Comparison of ENCODE assay signal across 8 mouse cellular contexts in genomic region chr17:27909622-27910500, GRCm38 (mm10). TPM values are rescaled to one million over a fixed set of nuclear protein-coding genes. Genes with fewer than 3 reads are reported as not detected.
DNase-seq lines count a peak whose midpoint lies in the region; ATAC-seq lines count a peak whose summit lies in the region.

Taf11 (minus strand) TSS chr17:27909844.

- no peaks in the 10 kb centered on the region; the same call in 1 of the 2 replicates for H3K36me3 ChIP-seq in limb, embryonic 11.5 days (ENCODE audit: control insufficient read depth, insufficient read depth, low read length)
- H3K36me3 ChIP-seq in midbrain, embryonic 15.5 days (replicated peaks): no peaks in the 10 kb centered on the region

- peaks cover 11% of the 10 kb centered on the region for H3K4me1 ChIP-seq in limb, embryonic 11.5 days (ENCODE audit: control insufficient read depth, insufficient read depth, low read length)
- H3K4me1 ChIP-seq in midbrain, embryonic 15.5 days: peaks cover 45% of the 10 kb centered on the region

- WGBS in limb, embryonic 11.5 days: 1% methylated on average over 53 of the region's 53 CpGs
- 2% methylated on average over 53 of the region's 53 CpGs for WGBS in midbrain, embryonic 15.5 days

- peak; percentile 49 for DNase-seq in 416B (ENCODE audit: low read depth)
- DNase-seq in ZHBTc4 (ENCODE audit: low read depth, low spot score): peak; percentile 49
- DNase-seq in gastrocnemius, postnatal 14 days: no peak
- peak; percentile 78 for DNase-seq in induced T-regulatory cell, adult 2 months (ENCODE audit: low read depth)
- no peak for DNase-seq in limb, embryonic 11.5 days (ENCODE audit: low spot score)
- peak; percentile 83 for DNase-seq in thymus, postnatal 0 days (ENCODE audit: low spot score)

- H3K27me3 ChIP-seq in limb, embryonic 11.5 days (ENCODE audit: control insufficient read depth, insufficient read depth, low read length): no peaks in the 10 kb centered on the region
- no peaks in the 10 kb centered on the region for H3K27me3 ChIP-seq in midbrain, embryonic 15.5 days (replicated peaks)

- peak within 1 kb of the TSS; percentile 82 for H3K4me2 ChIP-seq in limb, embryonic 11.5 days (ENCODE audit: low read depth, severe bottlenecking)
- H3K4me2 ChIP-seq in midbrain, embryonic 15.5 days: peak within 1 kb of the TSS; percentile 96

- peak within 1 kb of the TSS; percentile 88 for H3K9ac ChIP-seq in limb, embryonic 11.5 days (ENCODE audit: low read length)
- H3K9ac ChIP-seq in midbrain, embryonic 15.5 days: peak within 1 kb of the TSS; percentile 92

- peak; percentile 15; the same call in 1 of the 2 replicates for ATAC-seq in common myeloid progenitor, adult 5-6 weeks (replicated peaks; ENCODE audit: low read depth, poor library complexity, severe bottlenecking)
- 0 out of 2 replicates have a peak, but pooled peaks have one; percentile 48 for ATAC-seq in limb, embryonic 11.5 days (ENCODE audit: insufficient number of reproducible peaks, low FRiP score, low TSS enrichment, low read depth)
- ATAC-seq in midbrain, embryonic 15.5 days (replicated peaks): peak; percentile 60

- no peaks in the 10 kb centered on the region for H3K9me3 ChIP-seq in limb, embryonic 11.5 days (ENCODE audit: control insufficient read depth, low read length)
- H3K9me3 ChIP-seq in midbrain, embryonic 15.5 days: no peaks in the 10 kb centered on the region

- H3K4me3 ChIP-seq in limb, embryonic 11.5 days (ENCODE audit: low read depth, low read length): peak within 1 kb of the TSS; percentile 97
- H3K4me3 ChIP-seq in midbrain, embryonic 15.5 days: peak within 1 kb of the TSS; percentile 79

- H3K27ac ChIP-seq in limb, embryonic 11.5 days (replicated peaks; ENCODE audit: low read depth, low read length): peak within 1 kb of the TSS; percentile 68
- peak within 1 kb of the TSS; percentile 92 for H3K27ac ChIP-seq in midbrain, embryonic 15.5 days

- intact Hi-C loops in gastrocnemius, postnatal 14 days (cut with DNase I; ENCODE audit: low total_unique reads): loop anchor here (5.0 to 10.0 kb wide), 3 partner anchors 72 to 162 kb away; no protein-coding TSS in a partner anchor

RNA-seq across cellular contexts. Expression of gene Taf11, which starts in this region (rescaled TPM):
- total RNA-seq in common myeloid progenitor, adult 5-6 weeks (2017): 29.2 and 35.7 TPM in 2 replicates
- total RNA-seq in gastrocnemius, postnatal 14 days (2021): 10 to 100 TPM; 16.5 to 17.7 TPM
- 104 and 109 TPM in 2 replicates for polyA plus RNA-seq in limb, embryonic 11.5 days (2014; fragmentation: Nextera tagmentation; extraction: Ambion mirVana)
- 58.1 and 63.1 TPM in 2 replicates for polyA plus RNA-seq in midbrain, embryonic 15.5 days (2015; fragmentation: Nextera tagmentation; extraction: Ambion mirVana)
- polyA plus RNA-seq in thymus, postnatal 0 days (2015; fragmentation: Nextera tagmentation; extraction: Ambion mirVana): 60.6 and 61.5 TPM in 2 replicates

Comparison
In these comparisons a context has a peak if more than half of its experiments do, and no peak if none do; other contexts are left out.
1. DNase-seq: peak in 416B (single experiment), ZHBTc4 (single experiment), induced T-regulatory cell, adult 2 months (single experiment) and thymus, postnatal 0 days (single experiment); none in gastrocnemius, postnatal 14 days (single experiment) and limb, embryonic 11.5 days (single experiment).
2. Peak in every context shown above with its lines, with median percentiles within 50 percentile points of each other: ATAC-seq.